ENCODE assay signal across 17 mouse cellular contexts in the genomic region with DNA sequence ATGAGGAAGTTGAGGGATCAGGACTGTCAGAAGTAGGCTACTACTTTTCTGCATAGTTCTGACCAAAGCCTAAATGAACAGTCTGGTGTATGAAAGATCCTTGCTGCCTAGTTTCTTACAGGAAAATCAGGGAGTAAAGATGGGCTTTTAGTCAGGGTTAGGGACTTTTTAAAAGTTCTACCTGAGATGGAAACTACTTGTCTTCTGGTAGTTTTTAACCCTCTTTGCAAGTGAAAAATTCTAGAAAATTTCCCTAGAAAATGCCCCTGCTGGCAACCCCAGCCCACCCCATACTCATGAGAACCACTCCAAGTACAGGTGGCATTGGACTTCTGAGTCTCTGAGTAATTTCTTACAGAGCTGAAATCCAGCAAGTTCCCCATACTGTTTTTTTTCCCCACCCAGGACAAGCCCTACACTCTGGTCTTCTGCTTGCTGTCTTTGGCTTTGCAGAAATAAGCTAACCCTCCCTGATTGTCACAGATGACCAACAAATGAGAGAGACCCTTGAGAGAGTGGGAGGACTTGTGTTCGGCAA.
"Had no signal": no experiment of that assay in that cellular context is flagged by ENCODE, and none has a peak within 500 bp of the region (broad histone marks: within the 10 kb centered on the region; RNA-seq: fewer than 3 reads in every experiment).

No protein-coding gene starts in this region.

- H3K36me3 ChIP-seq: neural tube, embryonic 12.5 days; neural tube, embryonic 13.5 days; neural tube, embryonic 15.5 days; stomach, embryonic 15.5 days had no signal

- H3K9me3 ChIP-seq: neural tube, embryonic 12.5 days; neural tube, embryonic 13.5 days; neural tube, embryonic 15.5 days; stomach, embryonic 15.5 days had no signal

- H3K27me3 ChIP-seq: neural tube, embryonic 12.5 days; neural tube, embryonic 13.5 days; neural tube, embryonic 15.5 days; stomach, embryonic 15.5 days had no signal

- DNase-seq: retina, postnatal 1 day; right cerebral cortex, adult 18-20 months; right cerebral cortex, postnatal 14 days; right cerebral cortex, postnatal 25 days; right cerebral cortex, postnatal 4 days; spleen, adult 18-20 months; thymus, adult 18-20 months; thymus, adult 2 months; thymus, postnatal 14 days; thymus, postnatal 25 days; thymus, postnatal 36 days; thymus, postnatal 4 days had no signal

- H3K4me1 ChIP-seq: neural tube, embryonic 12.5 days; neural tube, embryonic 13.5 days; stomach, embryonic 15.5 days had no signal

- H3K4me2 ChIP-seq: neural tube, embryonic 12.5 days; neural tube, embryonic 13.5 days; neural tube, embryonic 15.5 days; stomach, embryonic 15.5 days had no signal

- H3K4me3 ChIP-seq: neural tube, embryonic 12.5 days; neural tube, embryonic 13.5 days; neural tube, embryonic 15.5 days; stomach, embryonic 15.5 days had no signal

- H3K9ac ChIP-seq: neural tube, embryonic 12.5 days; neural tube, embryonic 13.5 days; neural tube, embryonic 15.5 days; stomach, embryonic 15.5 days had no signal

- H3K27ac ChIP-seq: neural tube, embryonic 12.5 days; neural tube, embryonic 13.5 days; neural tube, embryonic 15.5 days; stomach, embryonic 15.5 days; stomach, postnatal 0 days had no signal
